Mouse (Mus musculus): Measurements from ENCODE around the gene Fbxl8. TPM values are rescaled to one million over a fixed set of nuclear protein-coding genes. Genes with fewer than 3 reads are reported as not detected.

Gene Fbxl8
- total and polyA plus RNA-seq, 2 experiments from 2014 or later, result 0.85 to 1.4 TPM

DNA sequence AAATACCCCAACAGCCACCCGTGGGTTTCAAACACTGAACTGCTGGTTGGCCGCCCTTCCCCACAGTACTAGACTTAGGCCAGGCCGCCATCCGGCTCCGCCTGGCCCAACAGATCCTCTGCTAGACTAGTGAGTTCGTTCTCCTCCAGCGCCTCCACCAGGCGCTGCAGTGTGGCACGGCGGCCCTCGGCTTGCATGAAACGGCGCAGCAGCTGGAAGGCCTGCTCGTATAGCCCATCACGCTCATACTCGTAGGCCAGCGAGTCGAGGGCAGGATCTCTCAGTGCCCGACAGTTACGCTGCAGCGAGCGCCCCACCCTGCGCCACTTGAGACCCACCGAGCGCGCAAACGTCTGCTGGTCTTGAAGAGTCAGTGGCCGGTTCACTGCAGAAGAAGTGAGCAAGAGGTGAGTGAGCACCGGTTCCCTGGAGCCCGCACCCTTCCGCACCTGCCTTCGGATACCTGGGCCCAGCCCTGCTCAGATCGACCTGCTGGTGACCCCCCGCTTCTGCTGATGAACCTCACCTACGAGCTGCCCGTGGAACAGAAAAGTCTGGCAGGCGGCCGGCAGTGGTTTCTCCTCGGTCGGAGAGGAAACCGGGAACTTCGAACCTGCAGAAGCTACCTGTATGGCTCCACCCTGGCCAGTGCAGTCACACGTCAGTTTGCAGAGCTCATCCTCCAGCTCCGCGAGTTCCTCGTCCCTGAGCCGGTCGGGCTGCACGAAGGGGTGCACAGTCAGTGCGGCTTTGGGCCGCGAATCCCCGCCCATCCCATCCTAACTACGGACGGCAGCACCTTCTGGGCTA, 5.3 kb upstream of the Fbxl8 start:
- 3% methylated on average over 55 of the region's 55 CpGs for WGBS
- H3K4me1 ChIP-seq (ENCODE audit: insufficient read depth), result peaks cover 4% of the 10 kb centered on the region
- peak; percentile 54 for TF ChIP-seq CTCF (IDR thresholded peaks at IDR 0.05; ENCODE audit: low read depth)
- ATAC-seq, result peak; percentile 19
- H3K4me2 ChIP-seq (ENCODE audit: low read depth), result peak overlapping the region; percentile 64
- no peak for DNase-seq
- no peaks in the 10 kb centered on the region for H3K36me3 ChIP-seq (ENCODE audit: insufficient read depth)
- H3K4me3 ChIP-seq (ENCODE audit: low read depth, low read length), result peak overlapping the region; percentile 36
- H3K9me3 ChIP-seq (ENCODE audit: low read length), result no peaks in the 10 kb centered on the region
- peak overlapping the region; percentile 33; the same call in 1 of the 2 replicates for H3K9ac ChIP-seq
- peaks cover 48% of the 10 kb centered on the region for H3K27me3 ChIP-seq (ENCODE audit: insufficient read depth, low read length)
- no peak overlapping the region for H3K27ac ChIP-seq (ENCODE audit: low read depth, low read length)

DNA sequence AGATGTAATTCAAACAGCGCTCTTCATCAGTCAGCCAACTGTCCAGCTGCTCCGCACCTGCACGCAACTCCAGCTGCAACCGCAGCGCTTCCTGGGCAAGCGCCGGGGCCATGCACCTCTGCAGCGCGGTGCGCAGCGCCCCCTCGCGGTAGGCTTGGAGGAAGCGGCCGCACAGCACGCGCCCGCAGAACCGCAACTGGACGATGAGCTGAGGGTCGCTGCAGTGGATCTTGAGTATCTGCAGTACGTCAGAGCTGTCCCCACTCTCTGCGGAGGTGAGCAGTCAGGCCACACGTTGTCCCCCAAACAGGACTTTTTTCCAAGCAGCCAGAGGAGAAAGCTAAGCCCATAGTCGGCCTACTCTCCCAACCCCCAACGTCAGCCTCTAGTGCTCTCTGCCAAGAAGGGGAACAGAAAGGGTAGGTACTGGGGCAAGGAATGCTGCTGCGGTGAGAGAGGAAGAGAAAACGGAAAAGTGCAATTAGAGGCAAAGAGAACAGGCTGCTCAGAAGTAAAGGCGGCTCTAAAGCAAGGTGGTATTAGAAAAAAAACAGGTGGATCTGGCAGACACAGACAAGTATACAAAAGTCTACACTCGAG, 4.6 kb upstream of the Fbxl8 start:
- no peaks in the 10 kb centered on the region for H3K36me3 ChIP-seq (ENCODE audit: insufficient read depth)
- no peaks in the 10 kb centered on the region for H3K9me3 ChIP-seq (ENCODE audit: low read length)
- DNase-seq (peak; percentile 79), ATAC-seq (peak; percentile 62)
- H3K4me3 ChIP-seq (ENCODE audit: low read depth, low read length), result peak overlapping the region; percentile 36
- no peak overlapping the region for H3K27ac ChIP-seq (ENCODE audit: low read depth, low read length)
- WGBS, result 3% methylated on average over 30 of the region's 30 CpGs
- peak overlapping the region; percentile 64 for H3K4me2 ChIP-seq (ENCODE audit: low read depth)
- H3K9ac ChIP-seq, result peak overlapping the region; percentile 33; the same call in 1 of the 2 replicates
- H3K4me1 ChIP-seq (ENCODE audit: insufficient read depth), result peaks cover 2% of the 10 kb centered on the region
- peak; percentile 97 for TF ChIP-seq CTCF (IDR thresholded peaks at IDR 0.05; ENCODE audit: low read depth)
- H3K27me3 ChIP-seq (ENCODE audit: insufficient read depth, low read length), result peaks cover 48% of the 10 kb centered on the region

GRCm38 (mm10) chr8:105260371-105261099, 3.9 kb upstream of the Fbxl8 start:
- ATAC-seq (no peak), DNase-seq (no peak)

GRCm38 (mm10) chr8:105261326-105261980, 3.0 kb upstream of the Fbxl8 start:
- H3K9ac ChIP-seq, result no peak overlapping the region
- H3K27me3 ChIP-seq (ENCODE audit: insufficient read depth, low read length), result peaks cover 59% of the 10 kb centered on the region
- WGBS, result 87% methylated on average over 12 of the region's 12 CpGs

More at GRCm38 (mm10) chr8:105260371-105261099, 3.9 kb upstream of the Fbxl8 start:
- Histone ChIP-seq H3K4me2 (ENCODE audit: low read depth) (no peak overlapping the region), H3K27me3 (ENCODE audit: insufficient read depth, low read length) (peaks cover 53% of the 10 kb centered on the region), H3K4me3 (ENCODE audit: low read depth, low read length) (no peak overlapping the region), H3K27ac (ENCODE audit: low read depth, low read length) (no peak overlapping the region), H3K9ac (no peak overlapping the region), H3K9me3 (ENCODE audit: low read length) (no peaks in the 10 kb centered on the region), H3K4me1 (ENCODE audit: insufficient read depth) (no peaks in the 10 kb centered on the region), H3K36me3 (ENCODE audit: insufficient read depth) (no peaks in the 10 kb centered on the region)
- TF ChIP-seq CTCF (IDR thresholded peaks at IDR 0.05; ENCODE audit: low read depth), result no peak
- 60% methylated on average over 7 of the region's 7 CpGs for WGBS

DNA sequence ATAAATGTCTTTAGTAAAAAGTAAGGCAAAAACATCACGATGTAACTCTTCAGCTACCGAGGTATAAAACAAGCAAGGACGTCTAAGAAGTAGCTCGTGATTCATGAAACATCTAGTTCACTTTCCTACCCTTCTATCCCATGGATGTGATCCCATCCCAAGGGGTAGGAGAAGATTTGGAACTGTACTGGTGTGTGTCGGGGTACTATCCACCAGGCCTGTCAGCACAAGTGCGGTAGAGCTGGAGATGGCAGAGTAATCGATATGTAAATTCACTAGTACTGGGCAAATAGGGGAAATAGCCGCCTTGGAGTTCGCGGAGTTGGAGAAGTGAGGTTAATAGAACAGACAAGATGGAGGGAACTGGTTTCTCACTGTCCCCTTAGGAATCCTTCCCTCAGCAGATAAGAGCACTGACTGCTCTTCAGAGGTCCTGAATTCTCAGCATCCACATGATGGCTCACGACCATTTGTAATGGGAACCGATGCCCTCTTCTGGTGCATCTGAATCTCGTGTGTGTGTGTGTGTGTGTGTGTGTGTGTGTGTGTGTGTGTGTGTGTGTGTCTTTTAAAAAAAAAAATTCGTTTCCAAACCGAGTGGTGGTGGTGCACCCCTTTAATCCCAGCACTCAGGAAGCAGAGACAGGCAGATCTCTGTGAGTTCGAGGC, 1.1 kb upstream of the Fbxl8 start:
- no peak overlapping the region for H3K4me2 ChIP-seq (ENCODE audit: low read depth)
- H3K27ac ChIP-seq (ENCODE audit: low read depth, low read length), result no peak overlapping the region
- ATAC-seq (no peak), DNase-seq (no peak)
- no peak overlapping the region for H3K9ac ChIP-seq
- no peak overlapping the region for H3K4me3 ChIP-seq (ENCODE audit: low read depth, low read length)
- peak; percentile 34 for TF ChIP-seq CTCF (IDR thresholded peaks at IDR 0.05; ENCODE audit: low read depth)
- peaks cover 64% of the 10 kb centered on the region for H3K27me3 ChIP-seq (ENCODE audit: insufficient read depth, low read length)
- no peaks in the 10 kb centered on the region for H3K9me3 ChIP-seq (ENCODE audit: low read length)
- H3K36me3 ChIP-seq (ENCODE audit: insufficient read depth), result no peaks in the 10 kb centered on the region
- H3K4me1 ChIP-seq (ENCODE audit: insufficient read depth), result no peaks in the 10 kb centered on the region
- WGBS, result 42% methylated on average over 16 of the region's 16 CpGs

More at GRCm38 (mm10) chr8:105261326-105261980, 3.0 kb upstream of the Fbxl8 start:
- Histone ChIP-seq H3K4me2 (ENCODE audit: low read depth) (no peak overlapping the region), H3K9me3 (ENCODE audit: low read length) (no peaks in the 10 kb centered on the region), H3K36me3 (ENCODE audit: insufficient read depth) (no peaks in the 10 kb centered on the region), H3K4me1 (ENCODE audit: insufficient read depth) (no peaks in the 10 kb centered on the region), H3K4me3 (ENCODE audit: low read depth, low read length) (no peak overlapping the region), H3K27ac (ENCODE audit: low read depth, low read length) (no peak overlapping the region)
- DNase-seq, result no peak
- no peak for TF ChIP-seq CTCF (IDR thresholded peaks at IDR 0.05; ENCODE audit: low read depth)
- no peak for ATAC-seq

GRCm38 (mm10) chr8:105265128-105265527, 680 bp downstream of the Fbxl8 start:
- Histone ChIP-seq H3K4me3 (ENCODE audit: low read depth, low read length) (peak overlapping the region; percentile 61; the same call in 1 of the 2 replicates), H3K36me3 (ENCODE audit: insufficient read depth) (no peaks in the 10 kb centered on the region), H3K4me2 (ENCODE audit: low read depth) (peak overlapping the region; percentile 63; the same call in 1 of the 2 replicates), H3K27ac (ENCODE audit: low read depth, low read length) (no peak overlapping the region), H3K27me3 (ENCODE audit: insufficient read depth, low read length) (peaks cover 61% of the 10 kb centered on the region), H3K4me1 (ENCODE audit: insufficient read depth) (peaks cover 4% of the 10 kb centered on the region; the same call in 1 of the 2 replicates), H3K9me3 (ENCODE audit: low read length) (no peaks in the 10 kb centered on the region), H3K9ac (no peak overlapping the region)
- WGBS, result 16% methylated on average over 10 of the region's 10 CpGs
- TF ChIP-seq CTCF (IDR thresholded peaks at IDR 0.05; ENCODE audit: low read depth), result no peak
- no peak for ATAC-seq
- no peak for DNase-seq
